Mouse (Mus musculus): Measurements from ENCODE around the gene Olfr1341.

- TF ChIP-seq CTCF (IDR thresholded peaks at IDR 0.05; ENCODE audit: low read depth, low read length), result no peak
- no peak for TF ChIP-seq POLR2A (IDR thresholded peaks at IDR 0.05; ENCODE audit: borderline replicate concordance, low read depth, low read length)
These were observed 44.7 kb upstream of the Olfr1341 start, which contains the start of gene Olfr62 for GRCm38 (mm10) chr4:118658652-118659051.

Data from bone marrow macrophage, adult 2 months (primary cell).